Mouse (Mus musculus) kidney, adult 2 months (tissue): Measurements from ENCODE around the gene Naip2.

Source experiments
- CTCF ChIP-seq: fragments of 200-500 bp; conservative IDR thresholded peaks from 2 replicates; pipeline ENCODE4 v1.5.1; 2011; ENCODE audit warnings: low read depth, mild to moderate bottlenecking, control low read depth, low read length, moderate library complexity, mixed read lengths; ENCODE audit not compliant: insufficient read depth, insufficient read length
- POLR2A ChIP-seq: fragments of 200-500 bp; IDR thresholded peaks from one replicate; pipeline ENCODE4 v1.6.1; 2011; ENCODE audit warnings: low read depth, low read length, control low read depth

- TF ChIP-seq CTCF (no peak), POLR2A (no peak)
Measured at GRCm38 (mm10) chr13:100203319-100203718, 1.4 kb upstream of the Naip2 start.
